Mouse (Mus musculus) spleen, adult 2 months (tissue): ENCODE measurements around the gene Cyb5d1. TPM values are rescaled to one million over a fixed set of nuclear protein-coding genes. Genes with fewer than 3 reads are reported as not detected.
A peak's percentile ranks its signal among the peaks of the same experiment; 100 is the strongest.

Experiments
- DNase-seq, 2 experiments: peaks; one replicate each; pipeline versions ENCODE4 v3.0.0 to v3.0.0-alpha.2; 2012 to 2021; ENCODE audit warnings: low spot score in 2 of 2, low read depth in 1 of 2
- H3K27ac ChIP-seq: fragments of 200-500 bp; 2 replicates; pipeline ENCODE4 v1.5.1; 2012; ENCODE audit warnings: low read length, inconsistent platforms; ENCODE audit not compliant: insufficient read depth
- H3K27me3 ChIP-seq: fragments of 200-500 bp; 2 replicates; pipeline ENCODE4 v1.6.1; 2012; ENCODE audit warnings: mild to moderate bottlenecking, moderate library complexity, low read length, inconsistent platforms; ENCODE audit not compliant: control insufficient read depth, insufficient read depth
- H3K36me3 ChIP-seq: fragments of 200-500 bp; 2 replicates; pipeline ENCODE4 v1.6.1; 2012; ENCODE audit warnings: mild to moderate bottlenecking, low read length, inconsistent platforms; ENCODE audit not compliant: control insufficient read depth, insufficient read depth
- H3K4me1 ChIP-seq: fragments of 200-500 bp; 2 replicates; pipeline ENCODE4 v1.6.1; 2011; ENCODE audit warnings: inconsistent platforms; ENCODE audit not compliant: control insufficient read depth, insufficient read depth, insufficient read length
- H3K4me3 ChIP-seq: fragments of 200-500 bp; 2 replicates; pipeline ENCODE4 v1.5.1; 2011; ENCODE audit warnings: mild to moderate bottlenecking, inconsistent platforms; ENCODE audit not compliant: insufficient read depth, insufficient read length; ENCODE audit errors: extremely low read depth
- CTCF ChIP-seq: fragments of 200-500 bp; IDR thresholded peaks from 2 replicates; pipeline ENCODE4 v1.5.1; 2011; ENCODE audit warnings: mild to moderate bottlenecking, inconsistent platforms; ENCODE audit not compliant: insufficient read depth, insufficient read length, insufficient replicate concordance; ENCODE audit errors: extremely low read depth
- POLR2A ChIP-seq: fragments of 200-500 bp; IDR thresholded peaks from 2 replicates; pipeline ENCODE4 v1.6.1; 2011; ENCODE audit warnings: low read depth, low read length, inconsistent platforms
- WGBS: fragments of 180-500 bp; shearing (Covaris S2); methylation state at CpG from one replicate; pipeline ENCODE4 v1.1.7; 2018; 5-methylcytosine and 5-hydroxymethylcytosine counted together
- polyA plus RNA-seq: library from polyadenylated mRNA; depleted of rRNA; stranded (reverse); fragments of >200 nt; gene quantifications from 2 replicates; pipeline ENCODE4 v1.2.3, GENCODE M21; 2012

Gene Cyb5d1
- polyA plus RNA-seq, 1 experiment: 9.5 TPM

- TF ChIP-seq CTCF (no peak), POLR2A (no peak)
- 5% methylated on average over 29 of the region's 31 CpGs for WGBS
- peaks cover 14% of the 10 kb centered on the region; the same call in 1 of the 2 replicates for H3K4me1 ChIP-seq
- H3K27ac ChIP-seq: peak overlapping the region; percentile 29; the same call in 1 of the 2 replicates
- no peak for DNase-seq
- H3K4me3 ChIP-seq: peak overlapping the region; percentile 53
- no peaks in the 10 kb centered on the region; the same call in 1 of the 2 replicates for H3K27me3 ChIP-seq
- no peaks in the 10 kb centered on the region for H3K36me3 ChIP-seq
These were observed 24.6 kb upstream of the Cyb5d1 start for GRCm38 (mm10) chr11:69419813-69420553.

DNA sequence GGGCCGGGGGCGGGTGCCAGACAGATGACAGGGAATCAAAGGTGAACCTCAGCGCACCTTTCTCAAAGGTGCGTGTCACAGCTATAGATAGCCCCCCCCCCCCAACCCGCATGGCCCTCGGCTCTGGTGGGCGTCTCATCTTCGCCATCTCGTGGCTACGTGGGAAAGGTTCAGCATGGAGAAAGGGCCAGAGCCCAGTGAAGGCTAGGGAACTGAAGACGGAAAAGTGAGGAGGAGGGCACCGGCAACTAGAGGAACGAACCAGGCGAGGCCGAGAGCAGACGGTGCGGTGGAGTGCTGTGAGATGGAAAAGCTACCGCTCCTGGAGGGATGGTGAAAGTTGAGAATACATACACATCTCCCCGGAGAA, 24.0 kb upstream of the Cyb5d1 start:
- Histone ChIP-seq H3K4me3 (peak overlapping the region; percentile 53), H3K27ac (peak overlapping the region; percentile 37; the same call in 1 of the 2 replicates), H3K27me3 (no peaks in the 10 kb centered on the region; the same call in 1 of the 2 replicates), H3K36me3 (no peaks in the 10 kb centered on the region), H3K4me1 (peaks cover 14% of the 10 kb centered on the region; the same call in 1 of the 2 replicates)
- no peak for TF ChIP-seq POLR2A
- TF ChIP-seq CTCF: no peak
- under 1% methylated on average over 19 of the region's 19 CpGs for WGBS
- DNase-seq: no peak

DNA sequence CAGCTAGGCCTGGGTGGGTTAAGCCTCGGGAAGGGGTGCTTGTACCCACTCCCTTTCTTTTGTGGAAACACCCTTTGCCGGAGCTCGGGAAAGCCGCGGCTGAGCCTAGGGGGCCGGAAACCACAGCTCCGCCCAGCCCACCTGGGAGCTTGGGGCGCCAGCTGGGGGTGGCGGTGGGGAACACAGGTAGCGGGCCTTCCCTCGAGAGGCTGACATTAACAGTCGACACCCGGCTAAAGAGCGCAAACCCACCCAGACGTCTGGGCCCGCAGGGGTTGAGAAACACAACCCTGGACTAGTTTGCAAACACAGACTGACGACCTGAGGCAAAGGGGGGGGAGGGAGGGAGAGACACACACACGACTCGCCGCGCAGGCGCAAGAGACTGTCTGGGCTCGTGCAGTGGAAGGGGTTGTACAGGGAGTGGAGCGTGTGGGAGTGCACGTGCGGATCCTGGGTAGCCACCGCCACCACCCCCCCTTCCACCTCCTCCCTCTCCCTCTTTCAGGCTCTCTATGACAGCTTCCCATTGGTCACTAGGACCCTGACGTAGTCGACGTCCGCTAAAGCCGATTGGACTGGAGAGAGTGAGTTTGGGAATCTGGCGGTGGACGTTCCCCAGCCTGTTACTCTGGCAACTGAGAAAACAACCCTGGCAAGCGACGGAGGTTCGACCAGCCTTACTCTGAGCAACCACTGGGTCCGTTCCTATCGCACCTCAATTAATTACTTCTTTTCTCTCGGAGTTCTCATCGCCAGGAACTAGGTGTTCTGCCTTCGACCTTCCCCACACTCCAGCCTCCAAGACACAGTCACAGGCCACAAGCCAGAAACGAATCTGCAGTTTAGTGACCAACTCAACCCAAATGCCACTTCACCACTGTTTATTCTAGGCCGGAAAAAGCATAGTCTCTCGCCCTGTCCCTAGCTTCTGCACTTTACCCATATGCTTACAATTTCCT, 23.3 kb upstream of the Cyb5d1 start:
- Histone ChIP-seq H3K4me1 (peaks cover 14% of the 10 kb centered on the region; the same call in 1 of the 2 replicates), H3K36me3 (no peaks in the 10 kb centered on the region), H3K4me3 (peak overlapping the region; percentile 48), H3K27ac (peak overlapping the region; percentile 63), H3K27me3 (no peaks in the 10 kb centered on the region; the same call in 1 of the 2 replicates)
- peak; percentile 58 to 66 for DNase-seq
- TF ChIP-seq CTCF (no peak), POLR2A (no peak)
- under 1% methylated on average over 45 of the region's 45 CpGs for WGBS

DNA sequence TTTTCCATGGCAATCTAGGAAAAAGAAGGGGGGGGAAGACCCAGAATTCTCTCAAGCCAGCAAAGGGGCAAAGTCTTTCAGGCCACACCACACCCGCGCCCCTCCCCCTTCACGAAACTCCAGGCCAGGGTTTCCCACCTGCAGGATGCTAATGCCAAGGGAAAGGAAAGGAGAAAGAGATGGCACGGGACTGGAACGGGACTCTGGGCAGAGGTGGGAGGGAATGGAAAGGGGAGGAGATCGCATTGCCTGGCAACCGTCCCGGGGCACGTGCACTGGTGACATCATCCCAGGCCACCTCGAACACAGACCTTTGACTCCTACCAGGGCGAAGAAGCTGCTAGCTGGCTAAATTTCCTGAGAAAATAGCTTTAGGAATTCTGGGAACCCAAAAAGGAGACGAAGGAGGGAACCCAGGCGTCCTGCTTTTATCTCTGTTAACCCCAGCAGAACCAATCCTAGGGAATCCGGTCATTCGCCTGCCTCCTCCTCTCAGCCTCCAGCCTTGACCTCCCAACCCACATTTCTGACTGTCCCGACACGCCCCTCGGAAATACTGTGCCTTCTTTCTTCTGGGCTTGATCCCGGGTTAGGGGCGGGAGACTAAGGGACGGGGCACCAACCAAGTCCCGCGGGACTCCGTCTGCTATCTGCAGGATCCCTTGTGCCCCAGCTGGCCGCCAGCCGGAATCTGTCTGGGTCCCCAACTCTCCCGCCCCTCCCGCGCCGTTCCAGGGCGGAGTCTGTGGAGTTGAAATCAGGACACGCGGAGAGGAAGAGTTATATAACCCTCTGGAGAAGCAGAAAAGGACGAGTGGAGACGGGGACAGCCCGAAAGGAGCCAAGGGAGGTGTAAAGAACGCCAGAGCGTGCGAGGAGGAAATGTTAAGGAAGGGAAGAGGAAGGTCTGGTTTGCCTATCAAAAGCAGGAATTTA, 22.3 kb upstream of the Cyb5d1 start:
- 0 out of 2 replicates have a peak, but pooled peaks have one; percentile 7 for TF ChIP-seq POLR2A
- TF ChIP-seq CTCF: no peak
- WGBS: 1% methylated on average over 39 of the region's 39 CpGs
- no peak for DNase-seq
- Histone ChIP-seq H3K27me3 (no peaks in the 10 kb centered on the region; the same call in 1 of the 2 replicates), H3K4me3 (peak overlapping the region; percentile 48), H3K36me3 (no peaks in the 10 kb centered on the region), H3K27ac (peak overlapping the region; percentile 63), H3K4me1 (peaks cover 14% of the 10 kb centered on the region; the same call in 1 of the 2 replicates)

- DNase-seq: no peak
- no peak overlapping the region; the same call in 1 of the 2 replicates for H3K27ac ChIP-seq
- no peaks in the 10 kb centered on the region; the same call in 1 of the 2 replicates for H3K27me3 ChIP-seq
- no peak for TF ChIP-seq CTCF
- H3K4me3 ChIP-seq: no peak overlapping the region
- H3K36me3 ChIP-seq: no peaks in the 10 kb centered on the region
- WGBS: 37% methylated on average over 8 of the region's 8 CpGs
- H3K4me1 ChIP-seq: peaks cover 14% of the 10 kb centered on the region; the same call in 1 of the 2 replicates
These were observed 21.6 kb upstream of the Cyb5d1 start for GRCm38 (mm10) chr11:69416921-69417448.

DNA sequence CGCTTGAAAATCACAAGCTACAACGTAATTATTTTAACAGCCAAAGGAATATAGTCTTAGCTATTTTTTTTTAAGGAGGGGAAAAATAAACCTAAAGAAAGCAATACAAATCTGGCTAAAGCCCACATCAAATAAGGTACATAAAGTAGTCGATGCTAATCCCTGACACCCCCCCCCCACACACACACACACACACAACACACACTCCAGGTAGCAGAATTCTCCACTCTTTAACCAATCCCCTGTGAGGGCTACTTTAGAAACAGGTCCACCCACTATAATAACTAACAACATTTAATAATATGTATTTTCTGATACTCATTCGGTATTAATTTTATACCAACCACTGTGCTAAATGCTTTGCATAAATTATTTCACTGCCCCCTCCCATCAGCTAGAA, 21.1 kb upstream of the Cyb5d1 start:
- Histone ChIP-seq H3K4me1 (peaks cover 14% of the 10 kb centered on the region; the same call in 1 of the 2 replicates), H3K36me3 (no peaks in the 10 kb centered on the region), H3K4me3 (no peak overlapping the region), H3K27ac (no peak overlapping the region), H3K27me3 (no peaks in the 10 kb centered on the region)
- TF ChIP-seq POLR2A (no peak), CTCF (no peak)
- no peak for DNase-seq
- 7% methylated on average over 4 of the region's 4 CpGs for WGBS
